Mouse (Mus musculus): ENCODE results near the gene Rgs6. TPM values are rescaled to one million over a fixed set of nuclear protein-coding genes. Genes with fewer than 3 reads are reported as not detected.

Gene Rgs6
- polyA plus RNA-seq, 1 experiment from 2014 or later: 5.4 TPM

DNA sequence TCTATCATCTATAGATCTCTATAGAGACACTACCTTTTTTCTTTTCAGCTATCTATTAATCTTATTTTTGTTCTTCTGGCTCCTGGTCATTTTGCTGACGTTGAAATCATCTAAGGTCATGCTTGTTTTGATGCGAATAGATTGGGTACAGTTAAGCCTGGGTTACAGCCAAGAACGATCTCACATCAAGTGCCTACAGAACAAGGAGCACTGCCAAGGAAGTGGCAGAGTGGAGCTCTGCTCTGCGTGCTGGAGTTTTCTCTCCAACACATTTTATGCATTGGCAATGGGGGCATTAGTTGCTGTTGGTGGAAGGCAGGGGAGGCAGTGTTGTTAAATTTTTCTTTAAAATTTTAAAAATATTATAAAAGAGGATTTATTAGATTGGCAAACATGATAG, 138.2 kb downstream of the Rgs6 start:
- Histone ChIP-seq H3K27me3 (ENCODE audit: control insufficient read depth, insufficient read depth, low read length) (no peaks in the 10 kb centered on the region), H3K27ac (no peak overlapping the region), H3K36me3 (replicated peaks; ENCODE audit: control insufficient read depth, insufficient read depth) (no peaks in the 10 kb centered on the region), H3K9me3 (ENCODE audit: control insufficient read depth, low read length) (no peaks in the 10 kb centered on the region), H3K9ac (no peak overlapping the region), H3K4me2 (replicated peaks) (no peak overlapping the region), H3K4me1 (replicated peaks; ENCODE audit: control insufficient read depth, insufficient read depth, low read length) (no peaks in the 10 kb centered on the region), H3K4me3 (replicated peaks; ENCODE audit: low read length) (no peak overlapping the region)
- DNase-seq (ENCODE audit: low spot score) (no peak), ATAC-seq (ENCODE audit: low FRiP score) (no peak)
- 92% methylated on average over 4 of the region's 4 CpGs for WGBS

DNA sequence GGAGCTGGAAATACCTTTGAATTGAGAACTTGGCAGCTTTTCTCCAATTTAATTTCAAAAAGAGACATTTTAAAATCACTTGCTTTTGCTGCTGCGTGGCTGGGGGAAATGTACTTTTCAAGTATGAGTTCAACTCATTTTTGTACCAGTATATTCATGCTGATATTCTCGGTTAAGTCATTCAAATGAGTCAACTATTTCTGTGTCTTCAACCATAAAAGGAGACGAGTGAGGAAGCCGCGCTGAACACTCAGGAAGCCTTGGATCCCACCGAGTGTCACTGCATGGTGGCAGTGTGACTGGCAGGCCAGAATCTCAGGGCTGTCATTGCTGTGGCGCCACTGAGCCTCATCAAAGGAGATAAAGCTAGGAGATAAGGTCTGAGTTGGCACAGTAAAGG, 143.5 kb downstream of the Rgs6 start:
- DNase-seq (ENCODE audit: low spot score) (no peak), ATAC-seq (ENCODE audit: low FRiP score) (no peak)
- WGBS: 67% methylated on average over 7 of the region's 7 CpGs
- Histone ChIP-seq H3K27me3 (ENCODE audit: control insufficient read depth, insufficient read depth, low read length) (no peaks in the 10 kb centered on the region), H3K4me3 (replicated peaks; ENCODE audit: low read length) (no peak overlapping the region), H3K9ac (no peak overlapping the region), H3K27ac (no peak overlapping the region), H3K9me3 (ENCODE audit: control insufficient read depth, low read length) (no peaks in the 10 kb centered on the region), H3K36me3 (replicated peaks; ENCODE audit: control insufficient read depth, insufficient read depth) (no peaks in the 10 kb centered on the region), H3K4me1 (replicated peaks; ENCODE audit: control insufficient read depth, insufficient read depth, low read length) (no peaks in the 10 kb centered on the region), H3K4me2 (replicated peaks) (no peak overlapping the region)

DNA sequence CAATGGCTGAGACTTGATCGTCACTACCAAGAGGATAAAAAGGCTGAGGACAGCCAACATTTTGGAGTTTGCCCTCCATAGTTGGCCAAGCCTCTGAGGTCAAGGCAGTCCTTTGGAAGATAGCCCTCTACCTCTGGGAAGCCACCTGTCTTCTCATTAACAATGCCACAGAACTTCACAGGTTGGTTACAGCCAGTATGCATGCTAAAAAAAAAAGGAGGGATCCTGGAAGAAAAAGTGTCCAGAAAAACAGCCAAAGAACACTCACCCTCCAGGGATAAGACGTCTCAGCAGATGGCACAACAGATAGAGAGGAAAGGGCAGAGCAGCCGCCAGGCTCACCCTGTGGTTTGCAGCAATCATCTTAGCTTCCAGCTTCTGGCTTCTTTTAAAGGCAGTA, 154.9 kb downstream of the Rgs6 start:
- H3K36me3 ChIP-seq (replicated peaks; ENCODE audit: control insufficient read depth, insufficient read depth): no peaks in the 10 kb centered on the region
- no peak overlapping the region for H3K27ac ChIP-seq
- DNase-seq (ENCODE audit: low spot score) (no peak), ATAC-seq (ENCODE audit: low FRiP score) (no peak)
- H3K27me3 ChIP-seq (ENCODE audit: control insufficient read depth, insufficient read depth, low read length): no peaks in the 10 kb centered on the region
- H3K9ac ChIP-seq: no peak overlapping the region
- WGBS: 90% methylated on average over 3 of the region's 3 CpGs
- H3K4me2 ChIP-seq (replicated peaks): no peak overlapping the region
- H3K4me1 ChIP-seq (replicated peaks; ENCODE audit: control insufficient read depth, insufficient read depth, low read length): no peaks in the 10 kb centered on the region
- H3K4me3 ChIP-seq (replicated peaks; ENCODE audit: low read length): no peak overlapping the region
- H3K9me3 ChIP-seq (ENCODE audit: control insufficient read depth, low read length): no peaks in the 10 kb centered on the region

DNA sequence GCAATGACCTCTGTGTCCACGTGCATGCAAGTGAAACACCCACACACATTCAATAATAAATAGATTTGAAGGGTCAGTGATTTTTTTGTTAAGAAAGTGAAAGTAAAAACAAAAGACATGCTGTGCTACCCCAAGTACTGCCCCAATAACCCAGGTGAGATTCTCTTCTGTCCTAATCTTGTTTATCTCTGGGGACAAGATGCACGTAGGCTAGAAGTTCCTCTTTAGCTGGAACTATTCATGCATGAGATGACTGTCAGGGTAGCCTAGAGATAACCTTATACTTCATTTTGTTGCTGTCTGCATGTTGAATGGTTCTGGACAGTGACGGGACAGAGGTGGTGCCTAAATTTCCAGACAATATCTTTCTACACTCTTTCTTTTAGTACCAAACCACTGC, 155.9 kb downstream of the Rgs6 start:
- no peaks in the 10 kb centered on the region for H3K36me3 ChIP-seq (replicated peaks; ENCODE audit: control insufficient read depth, insufficient read depth)
- peaks cover 6% of the 10 kb centered on the region for H3K4me1 ChIP-seq (replicated peaks; ENCODE audit: control insufficient read depth, insufficient read depth, low read length)
- H3K9ac ChIP-seq: no peak overlapping the region
- no peaks in the 10 kb centered on the region for H3K27me3 ChIP-seq (ENCODE audit: control insufficient read depth, insufficient read depth, low read length)
- WGBS: 43% methylated on average over 3 of the region's 3 CpGs
- H3K4me3 ChIP-seq (replicated peaks; ENCODE audit: low read length): no peak overlapping the region
- ATAC-seq (ENCODE audit: low FRiP score): no peak
- H3K4me2 ChIP-seq (replicated peaks): no peak overlapping the region
- H3K9me3 ChIP-seq (ENCODE audit: control insufficient read depth, low read length): no peaks in the 10 kb centered on the region
- no peak for DNase-seq (ENCODE audit: low spot score)
- H3K27ac ChIP-seq: no peak overlapping the region

DNA sequence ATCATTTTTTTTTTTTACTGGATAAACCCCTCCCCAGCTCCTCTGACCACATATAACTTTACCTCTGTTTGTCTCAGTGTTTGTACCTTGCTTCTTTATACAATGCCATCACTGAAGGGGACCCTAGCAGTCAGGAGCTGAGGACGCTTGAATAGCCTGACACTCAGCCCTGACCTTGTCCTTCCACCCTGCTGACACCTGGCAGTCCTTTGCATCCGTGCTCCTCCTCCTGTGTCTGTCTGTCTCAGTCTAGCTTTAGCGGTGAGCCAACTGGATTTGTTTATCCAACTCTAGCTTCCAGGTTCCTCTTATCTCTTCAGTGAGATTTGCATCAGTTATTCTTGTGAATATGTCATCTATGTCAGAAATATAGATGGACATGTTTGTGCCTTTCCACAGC, 156.7 kb downstream of the Rgs6 start:
- H3K9me3 ChIP-seq (ENCODE audit: control insufficient read depth, low read length): no peaks in the 10 kb centered on the region
- DNase-seq (ENCODE audit: low spot score) (no peak), ATAC-seq (ENCODE audit: low FRiP score) (no peak)
- 38% methylated on average over 3 of the region's 3 CpGs for WGBS
- no peak overlapping the region for H3K4me3 ChIP-seq (replicated peaks; ENCODE audit: low read length)
- H3K4me2 ChIP-seq (replicated peaks): no peak overlapping the region
- H3K27me3 ChIP-seq (ENCODE audit: control insufficient read depth, insufficient read depth, low read length): no peaks in the 10 kb centered on the region
- no peak overlapping the region for H3K9ac ChIP-seq
- H3K36me3 ChIP-seq (replicated peaks; ENCODE audit: control insufficient read depth, insufficient read depth): no peaks in the 10 kb centered on the region
- H3K4me1 ChIP-seq (replicated peaks; ENCODE audit: control insufficient read depth, insufficient read depth, low read length): peaks cover 11% of the 10 kb centered on the region
- H3K27ac ChIP-seq: no peak overlapping the region

DNA sequence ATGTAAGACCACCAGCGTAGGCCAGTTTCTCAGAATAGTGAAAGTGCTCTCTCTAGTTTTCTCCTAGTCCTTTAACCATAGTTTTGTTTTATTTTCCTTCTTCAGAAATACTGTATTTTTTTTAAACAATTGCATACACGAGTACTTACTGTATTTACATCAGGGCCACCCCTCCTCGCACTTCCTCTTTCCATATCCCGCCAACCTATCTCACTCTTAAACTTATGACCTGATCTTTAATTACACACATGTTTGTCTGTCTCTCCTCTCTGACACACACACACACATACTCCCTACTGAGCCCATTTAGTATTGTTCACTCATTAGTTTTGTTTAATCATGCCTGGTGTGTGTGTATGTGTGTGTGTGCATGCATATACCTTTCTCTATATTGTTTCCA, 159.0 kb downstream of the Rgs6 start:
- ATAC-seq (ENCODE audit: low FRiP score): no peak
- WGBS: 87% methylated on average over 4 of the region's 4 CpGs
- no peak for DNase-seq (ENCODE audit: low spot score)
- H3K9me3 ChIP-seq (ENCODE audit: control insufficient read depth, low read length): no peaks in the 10 kb centered on the region
- H3K4me2 ChIP-seq (replicated peaks): no peak overlapping the region
- H3K4me3 ChIP-seq (replicated peaks; ENCODE audit: low read length): no peak overlapping the region
- no peak overlapping the region for H3K27ac ChIP-seq
- no peaks in the 10 kb centered on the region for H3K27me3 ChIP-seq (ENCODE audit: control insufficient read depth, insufficient read depth, low read length)
- H3K9ac ChIP-seq: no peak overlapping the region
- H3K36me3 ChIP-seq (replicated peaks; ENCODE audit: control insufficient read depth, insufficient read depth): no peaks in the 10 kb centered on the region
- peaks cover 11% of the 10 kb centered on the region for H3K4me1 ChIP-seq (replicated peaks; ENCODE audit: control insufficient read depth, insufficient read depth, low read length)

DNA sequence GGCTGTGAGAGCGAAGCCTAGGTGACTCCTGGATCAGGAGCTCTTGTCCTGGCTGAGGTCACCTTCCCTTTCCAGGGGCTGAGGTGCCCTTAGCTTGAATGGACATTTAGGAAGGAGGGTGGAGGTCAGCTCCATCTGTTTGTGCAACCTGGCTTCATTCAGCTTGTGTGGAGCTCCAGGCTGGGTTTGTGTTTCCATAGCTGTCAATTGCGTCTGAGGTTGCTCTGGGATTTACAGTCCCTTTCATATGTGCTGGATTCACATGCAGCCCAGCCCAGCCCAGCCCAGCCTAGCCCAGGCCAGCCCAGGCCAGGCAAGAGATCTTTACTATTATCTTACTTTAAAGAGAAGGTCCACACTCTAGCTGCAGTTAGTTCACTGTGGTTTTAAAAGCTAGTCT, 163.8 kb downstream of the Rgs6 start:
- H3K9ac ChIP-seq: no peak overlapping the region
- no peak overlapping the region for H3K4me3 ChIP-seq (replicated peaks; ENCODE audit: low read length)
- ATAC-seq (ENCODE audit: low FRiP score) (no peak), DNase-seq (ENCODE audit: low spot score) (no peak)
- no peak overlapping the region for H3K27ac ChIP-seq
- H3K9me3 ChIP-seq (ENCODE audit: control insufficient read depth, low read length): no peaks in the 10 kb centered on the region
- peaks cover 11% of the 10 kb centered on the region for H3K4me1 ChIP-seq (replicated peaks; ENCODE audit: control insufficient read depth, insufficient read depth, low read length)
- 84% methylated on average over 2 of the region's 2 CpGs for WGBS
- H3K4me2 ChIP-seq (replicated peaks): no peak overlapping the region
- no peaks in the 10 kb centered on the region for H3K36me3 ChIP-seq (replicated peaks; ENCODE audit: control insufficient read depth, insufficient read depth)
- no peaks in the 10 kb centered on the region for H3K27me3 ChIP-seq (ENCODE audit: control insufficient read depth, insufficient read depth, low read length)

DNA sequence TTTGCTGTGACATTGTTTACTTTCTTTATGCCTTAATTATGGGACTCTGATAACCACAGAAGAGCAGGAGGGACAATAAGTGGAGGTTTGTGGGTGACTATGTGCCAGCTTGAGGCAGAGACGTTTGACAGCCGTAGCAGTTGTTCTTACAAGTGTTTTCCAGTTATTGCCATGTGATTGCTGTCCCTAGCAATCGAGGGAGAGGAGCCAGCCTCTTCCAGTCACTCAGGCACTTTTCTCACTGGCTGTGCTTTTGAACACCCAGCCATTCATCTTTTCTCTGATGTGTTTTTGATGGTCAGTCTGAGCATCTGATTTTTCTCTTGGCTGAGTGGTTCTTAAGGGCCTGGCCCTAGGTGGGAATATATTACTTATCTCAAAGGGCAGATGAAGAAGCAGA, 166.4 kb downstream of the Rgs6 start:
- Histone ChIP-seq H3K27ac (no peak overlapping the region), H3K9ac (no peak overlapping the region), H3K4me2 (replicated peaks) (no peak overlapping the region), H3K36me3 (replicated peaks; ENCODE audit: control insufficient read depth, insufficient read depth) (no peaks in the 10 kb centered on the region), H3K4me3 (replicated peaks; ENCODE audit: low read length) (no peak overlapping the region), H3K9me3 (ENCODE audit: control insufficient read depth, low read length) (no peaks in the 10 kb centered on the region), H3K27me3 (ENCODE audit: control insufficient read depth, insufficient read depth, low read length) (no peaks in the 10 kb centered on the region), H3K4me1 (replicated peaks; ENCODE audit: control insufficient read depth, insufficient read depth, low read length) (peaks cover 4% of the 10 kb centered on the region)
- ATAC-seq (ENCODE audit: low FRiP score) (no peak), DNase-seq (ENCODE audit: low spot score) (no peak)
- WGBS: 68% methylated on average over 3 of the region's 3 CpGs

DNA sequence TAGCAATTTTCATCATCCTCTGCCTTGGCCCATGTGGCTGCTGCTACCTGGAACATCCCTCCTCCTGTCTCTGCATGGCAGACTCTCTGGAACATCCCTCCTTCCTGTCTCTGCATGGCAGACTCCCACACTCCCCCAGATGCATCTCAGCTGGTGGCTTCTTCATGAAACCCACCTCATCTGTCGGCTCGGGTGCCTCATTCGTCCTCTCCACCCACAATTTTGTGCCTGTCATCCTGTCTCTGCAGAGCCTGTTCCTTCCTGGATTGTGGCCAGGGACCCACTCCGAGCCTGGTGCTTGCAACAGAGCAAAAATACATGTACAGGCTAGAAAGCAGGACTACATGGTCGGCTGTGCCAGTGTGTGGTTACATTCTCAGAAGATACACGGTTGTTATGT, 168.7 kb downstream of the Rgs6 start:
- H3K4me1 ChIP-seq (replicated peaks; ENCODE audit: control insufficient read depth, insufficient read depth, low read length): 0 out of 2 replicates have a peak, but pooled peaks cover 3% of the 10 kb centered on the region
- no peaks in the 10 kb centered on the region for H3K36me3 ChIP-seq (replicated peaks; ENCODE audit: control insufficient read depth, insufficient read depth)
- no peak overlapping the region for H3K4me3 ChIP-seq (replicated peaks; ENCODE audit: low read length)
- ATAC-seq (ENCODE audit: low FRiP score) (no peak), DNase-seq (ENCODE audit: low spot score) (no peak)
- no peaks in the 10 kb centered on the region for H3K9me3 ChIP-seq (ENCODE audit: control insufficient read depth, low read length)
- no peak overlapping the region for H3K4me2 ChIP-seq (replicated peaks)
- H3K9ac ChIP-seq: no peak overlapping the region
- H3K27me3 ChIP-seq (ENCODE audit: control insufficient read depth, insufficient read depth, low read length): no peaks in the 10 kb centered on the region
- H3K27ac ChIP-seq: no peak overlapping the region
- 75% methylated on average over 6 of the region's 6 CpGs for WGBS

DNA sequence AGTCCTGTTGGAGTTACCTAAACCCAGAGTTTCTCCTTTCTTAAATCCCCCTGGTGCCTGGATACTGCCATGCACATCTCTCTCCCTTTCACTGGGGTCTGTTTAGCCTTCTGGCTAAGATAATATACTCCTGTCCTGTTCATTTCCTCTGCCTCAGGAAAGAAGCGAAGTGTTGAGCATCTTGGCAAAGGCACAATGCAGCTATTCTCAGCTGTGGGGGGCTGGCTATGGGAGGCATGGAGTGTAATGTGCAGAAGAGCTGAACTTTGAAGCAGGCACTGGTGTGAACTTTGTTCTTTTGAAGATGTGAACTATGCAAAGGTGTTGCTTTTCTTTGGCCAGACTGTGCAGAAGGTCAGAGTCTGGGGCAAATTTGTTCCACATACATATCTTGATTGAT, 169.3 kb downstream of the Rgs6 start:
- DNase-seq (ENCODE audit: low spot score) (no peak), ATAC-seq (ENCODE audit: low FRiP score) (no peak)
- no peak overlapping the region for H3K27ac ChIP-seq
- 0 out of 2 replicates have a peak, but pooled peaks cover 3% of the 10 kb centered on the region for H3K4me1 ChIP-seq (replicated peaks; ENCODE audit: control insufficient read depth, insufficient read depth, low read length)
- 75% methylated on average over 1 of the region's 1 CpGs for WGBS
- H3K4me3 ChIP-seq (replicated peaks; ENCODE audit: low read length): no peak overlapping the region
- no peaks in the 10 kb centered on the region for H3K27me3 ChIP-seq (ENCODE audit: control insufficient read depth, insufficient read depth, low read length)
- H3K9ac ChIP-seq: no peak overlapping the region
- no peak overlapping the region for H3K4me2 ChIP-seq (replicated peaks)
- H3K9me3 ChIP-seq (ENCODE audit: control insufficient read depth, low read length): no peaks in the 10 kb centered on the region
- H3K36me3 ChIP-seq (replicated peaks; ENCODE audit: control insufficient read depth, insufficient read depth): no peaks in the 10 kb centered on the region

Data from hindbrain, embryonic 14.5 days (tissue).